Mouse (Mus musculus) left cerebral cortex, adult 8-10 months (tissue): Measurements from ENCODE around the gene Trarg1. TPM values are rescaled to one million over a fixed set of nuclear protein-coding genes. Genes with fewer than 3 reads are reported as not detected.

Source experiments
- total RNA-seq, 4 experiments: library from RNA; stranded (reverse); gene quantifications; 2 replicates each; pipeline ENCODE4 v1.2.4; 2022

Gene Trarg1
- total RNA-seq, 4 experiments from 2014 or later = 0.48 to 0.80 (median 0.56) TPM

Other genes starting within 250 kb of the Trarg1 start
- gene Abr, start 57.5 kb upstream of the Trarg1 start, total RNA-seq = 100 to 1,000 TPM; 382 to 408 (median 393) TPM
- 1 to 10 TPM; 2.0 to 3.9 (median 2.2) TPM for gene Bhlha9, start 7.3 kb upstream of the Trarg1 start, total RNA-seq
- 10 to 100 TPM; 40.7 to 61.7 (median 52.5) TPM for gene Gosr1, start 83.8 kb downstream of the Trarg1 start, total RNA-seq
- 10 to 100 TPM; 53.6 to 58.6 (median 54.1) TPM for gene Cpd, start 167.2 kb downstream of the Trarg1 start, total RNA-seq
- not detected for gene Tmigd1, start 222.4 kb downstream of the Trarg1 start, total RNA-seq
- 10 to 100 TPM; 65.4 to 69.3 (median 68.7) TPM for gene Blmh, start 245.0 kb downstream of the Trarg1 start, total RNA-seq